Mouse (Mus musculus) brain, embryonic 14.5 days (tissue): ENCODE results near the gene Baz2b. TPM values are rescaled to one million over a fixed set of nuclear protein-coding genes. Genes with fewer than 3 reads are reported as not detected.
"Not testable (repeated sequence)": the region's sequence is repeated elsewhere in the genome, so short reads cannot be mapped to it uniquely, and the experiment has no call there.

Experiments
- DNase-seq: peaks from one replicate; pipeline ENCODE4 v3.0.0-alpha.2; 2011; ENCODE audit warnings: low read depth
- CTCF ChIP-seq: fragments of 200-500 bp; IDR thresholded peaks from 2 replicates; pipeline ENCODE4 v1.5.1; 2012; ENCODE audit warnings: inconsistent platforms, mild to moderate bottlenecking, moderate library complexity, borderline replicate concordance; ENCODE audit not compliant: insufficient read depth, insufficient read length; ENCODE audit errors: extremely low read depth
- POLR2A ChIP-seq: fragments of 200-500 bp; IDR thresholded peaks from 2 replicates; pipeline ENCODE4 v1.6.1; 2012; ENCODE audit warnings: mild to moderate bottlenecking, inconsistent platforms, borderline replicate concordance; ENCODE audit not compliant: poor library complexity, insufficient read depth, insufficient read length, severe bottlenecking; ENCODE audit errors: extremely low read depth
- polyA plus RNA-seq: library from polyadenylated mRNA; depleted of rRNA; stranded (reverse); fragments of >200 nt; gene quantifications from 2 replicates; pipeline ENCODE4 v1.2.3, GENCODE M21; 2012

Gene Baz2b
- polyA plus RNA-seq, 1 experiment: 73.4 TPM

DNA sequence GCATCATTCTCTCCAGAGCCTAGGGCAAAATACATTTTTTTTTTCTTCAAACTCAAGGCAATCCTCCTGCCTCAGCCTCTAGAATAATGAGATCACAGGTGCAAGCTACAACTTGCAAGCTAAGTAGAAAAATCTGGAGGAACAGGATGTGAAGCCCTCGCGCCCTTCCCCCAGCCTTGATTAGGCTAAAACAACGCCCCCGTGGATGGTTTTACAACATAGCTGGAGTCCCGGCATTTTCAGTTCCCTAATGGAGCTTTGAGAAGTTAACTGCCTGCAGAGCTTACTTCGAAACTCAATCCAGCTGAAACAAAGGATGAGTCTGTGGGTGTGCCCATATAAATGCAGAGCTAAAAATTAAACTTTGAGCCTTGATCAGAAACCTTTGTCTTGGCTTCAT lies 319.9 kb downstream of the Baz2b start:
- no peak for DNase-seq
- TF ChIP-seq CTCF: no peak
- no peak for TF ChIP-seq POLR2A

DNA sequence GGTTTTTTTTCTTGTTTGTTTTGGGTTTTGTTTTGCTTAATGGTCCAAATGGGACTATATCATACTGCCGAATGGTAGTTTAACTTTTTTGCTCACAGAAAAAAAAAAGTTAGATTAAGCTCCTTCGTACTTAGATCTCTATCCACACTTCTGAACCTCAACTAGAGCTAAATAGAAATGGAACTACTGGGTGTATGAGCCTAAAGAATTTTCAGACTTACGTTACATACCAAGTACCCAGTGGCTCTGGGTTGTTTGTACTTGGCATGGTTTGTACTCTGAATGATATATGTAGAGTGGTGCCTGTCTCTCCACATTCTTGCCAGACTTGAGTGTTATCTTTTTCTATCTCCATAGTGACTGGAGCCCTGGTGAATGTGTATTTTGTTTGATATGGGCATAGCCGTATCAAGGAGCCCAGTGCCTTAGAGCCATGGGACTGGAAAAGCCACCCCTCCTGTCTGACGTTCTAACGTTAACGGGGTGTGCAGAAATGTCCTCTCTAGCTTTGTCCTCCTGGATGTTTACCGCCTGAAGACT lies 326.8 kb downstream of the Baz2b start:
- no peak for TF ChIP-seq CTCF
- no peak for TF ChIP-seq POLR2A
- no peak for DNase-seq

DNA sequence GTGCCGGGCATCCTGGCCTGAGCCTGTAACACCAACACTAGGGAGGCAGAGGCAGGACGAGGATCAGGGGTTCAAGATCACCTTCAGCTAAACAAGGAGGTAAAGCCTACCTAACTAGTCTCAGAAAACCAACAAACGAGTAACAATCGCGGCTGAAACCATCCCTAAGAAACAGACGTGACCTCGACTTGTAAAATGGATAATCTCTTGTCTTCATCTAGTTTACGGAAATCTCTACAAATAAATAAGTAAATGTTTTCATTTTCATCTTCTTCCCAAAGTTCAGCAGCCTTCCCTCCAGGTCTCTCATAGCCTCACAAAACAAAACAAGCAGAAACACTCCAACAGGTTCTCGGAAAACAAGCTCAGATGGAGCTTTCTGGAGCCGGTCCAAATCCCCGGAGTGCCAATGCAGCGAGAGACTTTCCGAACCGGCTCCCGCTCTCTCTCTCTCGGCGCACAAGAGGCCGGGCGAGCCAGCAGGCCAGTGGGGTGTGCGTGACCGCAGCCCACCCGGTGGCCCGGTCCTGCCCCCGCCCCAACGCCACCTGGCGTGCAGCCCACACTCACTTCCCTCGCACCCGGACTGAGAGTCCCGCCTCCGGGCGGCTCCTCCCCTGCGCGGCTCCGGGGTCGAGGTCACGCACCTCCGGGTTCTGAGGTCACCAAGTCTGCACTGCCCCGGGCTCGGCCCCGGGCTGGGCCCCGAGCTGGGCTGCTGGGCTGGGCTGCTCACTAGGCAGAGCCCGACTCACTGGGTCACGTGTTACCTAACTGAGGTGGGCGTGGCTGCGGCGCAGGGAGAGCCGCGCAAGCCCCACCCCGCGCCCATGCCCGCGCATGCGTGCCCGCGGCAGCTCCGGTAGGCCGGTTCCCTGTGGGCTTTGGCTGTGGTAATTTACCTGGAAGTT lies 327.6 kb downstream of the Baz2b start, which contains the start of gene Wdsub1:
Gene Wdsub1, minus strand, starts transcription at position 761 of the 911 bp plus-strand sequence.
- peak; percentile 95 for DNase-seq
- TF ChIP-seq POLR2A: no peak
- TF ChIP-seq CTCF: no peak

DNA sequence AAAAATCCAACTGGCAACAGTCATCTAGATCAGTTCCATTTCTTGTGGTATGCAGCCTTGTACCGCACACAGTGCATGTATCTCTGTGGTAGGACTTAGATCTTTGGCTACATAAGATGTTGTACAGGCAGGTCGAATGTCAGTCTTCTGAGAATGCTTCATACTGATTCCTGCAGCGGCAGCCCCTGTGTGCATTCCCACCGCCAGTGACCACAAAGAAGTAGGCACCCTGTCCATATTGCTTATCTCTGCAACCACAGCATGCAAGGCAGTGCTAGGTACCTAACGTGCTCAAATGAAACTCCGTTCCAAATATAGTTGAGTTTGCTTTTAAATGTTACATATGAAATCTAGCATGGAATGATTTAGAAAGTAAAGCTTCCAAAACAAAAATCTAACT lies 328.2 kb downstream of the Baz2b start:
- DNase-seq: no peak
- TF ChIP-seq POLR2A (no peak), CTCF (no peak)

DNA sequence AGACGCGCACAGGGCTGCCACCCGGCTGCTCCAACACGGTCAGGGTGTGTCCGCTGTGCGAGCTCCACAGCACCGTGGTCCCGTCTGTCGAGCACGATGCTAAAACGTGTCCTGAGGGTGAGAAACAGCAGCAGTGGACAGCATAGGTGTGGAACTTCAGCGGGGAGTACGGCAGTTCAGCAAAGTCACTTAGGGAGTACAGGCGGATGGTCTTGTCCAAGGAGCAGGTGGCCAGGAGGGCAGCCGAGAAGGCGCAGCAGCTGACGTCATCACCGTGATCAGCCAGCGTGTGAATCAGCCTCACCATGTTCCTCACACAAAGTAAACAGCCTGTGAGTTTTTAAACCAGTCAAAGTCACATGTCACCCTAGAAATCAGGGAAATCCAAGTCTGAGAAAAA lies 331.4 kb downstream of the Baz2b start:
- no peak for TF ChIP-seq POLR2A
- no peak for TF ChIP-seq CTCF
- no peak for DNase-seq

DNA sequence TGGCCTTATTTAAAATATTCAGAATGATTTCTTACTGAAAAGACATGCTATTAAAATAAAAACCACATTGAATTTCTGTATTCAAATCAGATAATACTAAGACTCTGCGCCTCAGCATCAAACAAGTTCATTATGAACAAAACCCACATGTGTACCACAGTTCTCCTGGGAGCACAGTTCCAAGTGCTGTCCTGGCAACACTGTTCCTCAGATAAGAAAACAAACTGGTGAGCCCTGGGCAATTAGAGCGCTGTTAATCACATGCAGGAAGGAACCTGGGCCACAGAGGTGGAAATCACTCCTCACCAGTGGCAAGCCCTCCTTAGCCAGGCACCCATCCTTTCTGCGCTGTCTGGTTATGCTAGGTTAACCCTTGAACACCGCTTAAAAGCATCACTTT lies 332.3 kb downstream of the Baz2b start:
- DNase-seq: no peak
- no peak for TF ChIP-seq CTCF
- no peak for TF ChIP-seq POLR2A

DNA sequence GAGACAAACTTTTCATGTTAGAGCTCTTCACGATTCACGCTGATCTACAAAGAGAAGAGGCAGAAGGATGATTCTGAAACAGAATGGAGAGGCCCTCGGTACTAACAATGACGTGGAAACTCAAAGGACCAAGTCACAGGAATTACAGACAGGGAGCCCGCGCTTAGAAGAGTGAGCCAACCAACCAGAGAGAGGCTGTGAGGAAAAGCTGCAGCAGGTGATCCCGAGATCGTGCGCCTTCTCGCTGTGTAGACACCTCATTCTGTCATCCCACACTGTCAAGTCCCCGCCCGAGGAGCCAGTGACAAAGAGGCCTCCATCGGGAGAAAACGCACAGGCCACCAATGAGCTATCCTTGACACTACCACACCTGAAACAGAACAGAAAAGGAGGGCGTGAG lies 333.2 kb downstream of the Baz2b start:
- no peak for DNase-seq
- TF ChIP-seq CTCF (no peak), POLR2A (no peak)

DNA sequence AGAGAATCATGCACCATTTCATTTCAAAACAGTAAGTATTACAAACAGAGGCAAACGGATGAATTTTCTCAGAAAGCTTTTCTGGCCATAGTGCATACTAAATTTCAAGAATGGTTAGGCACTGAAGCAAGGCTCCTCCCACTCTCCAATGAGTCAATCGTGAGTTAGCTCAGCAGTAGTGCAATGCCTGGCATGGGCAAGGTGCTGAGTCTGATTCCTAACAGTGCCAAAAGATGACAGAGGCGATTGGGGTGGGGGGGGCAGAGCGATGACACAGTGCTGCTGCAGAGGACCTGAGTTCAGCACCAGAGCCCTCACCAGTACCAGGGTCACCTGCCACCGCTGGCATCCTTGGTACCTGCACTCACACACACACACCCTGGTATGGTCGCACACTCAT lies 339.1 kb downstream of the Baz2b start:
- DNase-seq: no peak
- no peak for TF ChIP-seq POLR2A
- TF ChIP-seq CTCF: no peak

DNA sequence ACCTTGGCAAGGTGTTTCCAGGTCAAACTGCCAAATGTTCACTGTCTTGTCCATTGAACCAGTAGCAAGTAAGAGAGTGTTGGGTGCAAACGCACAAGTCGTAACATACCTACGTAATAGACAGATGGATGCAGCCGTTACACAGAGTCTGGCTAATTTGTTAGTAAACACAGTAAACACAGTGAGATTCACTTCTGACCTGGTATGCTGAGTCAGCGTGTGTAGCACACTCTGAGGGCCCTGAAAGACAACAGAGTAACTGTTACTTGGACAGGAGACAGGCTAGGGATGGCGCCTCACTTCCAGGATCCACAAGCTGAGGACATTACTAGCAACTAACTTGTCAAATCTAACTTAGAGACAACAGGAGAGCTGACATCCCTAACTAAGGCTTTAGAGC lies 347.0 kb downstream of the Baz2b start:
- no peak for DNase-seq
- TF ChIP-seq CTCF: no peak
- TF ChIP-seq POLR2A: no peak

DNA sequence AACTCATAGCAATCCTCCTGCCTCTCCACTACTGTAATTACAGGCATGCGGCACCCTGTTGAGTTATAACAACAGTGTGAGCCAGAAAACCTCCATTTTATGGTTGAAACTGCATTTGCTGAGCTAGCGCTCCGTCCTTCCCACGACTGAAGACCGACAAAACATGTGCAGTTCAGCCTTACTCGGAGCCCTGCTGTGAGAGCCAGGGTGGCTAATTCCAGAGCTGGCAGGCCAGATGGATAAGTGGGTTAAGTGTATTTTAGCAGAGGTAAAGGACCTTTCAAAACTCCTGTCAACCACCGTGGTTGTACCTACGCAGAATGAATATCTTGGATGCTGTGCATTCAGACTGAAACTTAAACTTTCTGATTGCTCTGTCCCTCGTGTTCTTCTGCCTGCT lies 355.3 kb downstream of the Baz2b start:
- DNase-seq: no peak
- TF ChIP-seq CTCF (no peak), POLR2A (no peak)

DNA sequence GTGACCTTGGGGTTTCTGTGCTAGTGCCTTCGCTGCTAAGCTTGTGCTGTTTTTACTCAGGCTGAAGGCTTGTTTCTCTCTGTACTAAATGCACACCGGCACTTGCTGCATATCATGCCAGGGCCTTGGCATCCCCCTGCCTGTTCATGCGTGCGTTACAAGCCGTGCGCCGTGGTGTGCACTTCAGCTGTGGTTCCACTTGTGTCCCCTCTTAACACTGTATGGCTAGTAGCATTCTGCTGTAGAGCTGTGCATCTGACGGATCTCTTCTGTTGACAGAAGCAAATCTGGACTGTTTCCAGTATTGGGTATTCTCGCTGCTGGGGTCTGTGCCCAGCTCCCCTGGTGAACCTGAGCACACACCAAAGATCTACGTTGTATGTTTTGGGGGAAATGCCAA lies 356.1 kb downstream of the Baz2b start:
- TF ChIP-seq CTCF: no peak
- no peak for DNase-seq

DNA sequence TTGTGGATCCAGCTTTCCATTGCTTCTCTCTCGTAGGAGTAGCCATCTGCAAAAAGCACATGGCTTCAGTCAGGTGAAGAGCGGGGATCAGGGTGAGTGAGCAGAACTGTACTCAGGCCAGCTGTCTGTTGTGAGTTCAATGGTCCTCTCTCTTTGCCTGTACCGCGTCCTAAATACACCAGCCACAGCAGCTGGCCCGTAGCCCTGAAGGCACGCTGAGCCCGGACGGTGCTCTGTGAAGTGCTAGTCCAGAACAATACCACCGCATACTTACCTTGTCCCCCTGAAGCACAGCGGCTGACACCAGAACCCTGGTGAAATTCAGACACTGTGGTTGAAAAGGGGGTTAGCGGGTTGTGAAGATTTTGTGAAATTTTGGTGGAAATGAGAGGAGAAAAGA lies 356.7 kb downstream of the Baz2b start:
- TF ChIP-seq POLR2A (no peak), CTCF (no peak)
- DNase-seq: no peak

DNA sequence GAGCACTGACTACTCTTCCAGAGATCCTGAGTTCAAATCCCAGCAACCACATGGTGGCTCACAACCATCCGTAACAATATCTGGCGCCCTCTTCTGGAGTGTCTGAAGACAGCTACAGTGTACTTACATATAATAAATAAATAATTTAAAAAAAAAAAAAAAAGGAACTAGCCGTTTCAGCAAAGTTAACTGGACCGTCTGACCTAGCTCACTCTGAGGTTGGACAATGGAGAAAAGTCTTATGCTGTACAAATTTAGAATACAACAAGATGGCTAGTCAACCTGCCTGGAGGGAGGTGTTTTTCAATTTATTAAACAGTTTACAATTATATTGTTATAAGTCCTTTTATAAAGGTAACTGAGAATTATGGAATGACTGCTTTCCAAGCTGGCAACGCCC lies 357.8 kb downstream of the Baz2b start:
- DNase-seq: not testable (repeated sequence)
